Mouse (Mus musculus): Measurements from ENCODE around the gene Odf3l2. TPM values are rescaled to one million over a fixed set of nuclear protein-coding genes. Genes with fewer than 3 reads are reported as not detected.

The Odf3l2 gene
- under 1 TPM; 0.25 to 0.63 TPM for total RNA-seq (2021)

- no peak for DNase-seq (ENCODE audit: low spot score in 2 of 2)
- intact Hi-C loops (cut with DNase I): no loop called here
These were observed at the start of gene Odf3l2 for GRCm38 (mm10) chr10:79645711-79646110. Gene Odf3l2 (minus strand): TSS chr10:79645738.

- DNase-seq (ENCODE audit: low spot score in 2 of 2): no peak
- intact Hi-C loops (cut with DNase I): no loop called here
These were observed 48.8 kb upstream of the Odf3l2 start for GRCm38 (mm10) chr10:79694379-79694655.

- DNase-seq (ENCODE audit: low spot score in 2 of 2): no peak
- intact Hi-C loops (cut with DNase I): no loop called here
These were observed 48.2 kb upstream of the Odf3l2 start for GRCm38 (mm10) chr10:79693580-79694378.

- intact Hi-C loops (cut with DNase I): no loop called here
- DNase-seq (ENCODE audit: low spot score in 2 of 2): no peak
These were observed 46.5 kb upstream of the Odf3l2 start for GRCm38 (mm10) chr10:79691986-79692548.

- DNase-seq (ENCODE audit: low spot score in 2 of 2): no peak
- intact Hi-C loops (cut with DNase I): no loop called here
These were observed 43.6 kb upstream of the Odf3l2 start for GRCm38 (mm10) chr10:79689178-79689577.

- intact Hi-C loops (cut with DNase I): no loop called here
- DNase-seq (ENCODE audit: low spot score in 2 of 2): no peak
These were observed 43.2 kb upstream of the Odf3l2 start, which contains the start of gene Gzmm for GRCm38 (mm10) chr10:79688720-79689119. Gene Gzmm (plus strand): TSS chr10:79689020.

- DNase-seq (ENCODE audit: low spot score in 2 of 2): no peak
- intact Hi-C loops (cut with DNase I): no loop called here
These were observed 42.0 kb upstream of the Odf3l2 start for GRCm38 (mm10) chr10:79687513-79687912.

- intact Hi-C loops (cut with DNase I): no loop called here
- DNase-seq (ENCODE audit: low spot score in 2 of 2): no peak
These were observed 41.2 kb upstream of the Odf3l2 start for GRCm38 (mm10) chr10:79686691-79687090.

GRCm38 (mm10) chr10:79686219-79686618 is 40.7 kb upstream of the Odf3l2 start:
- intact Hi-C loops (cut with DNase I): no loop called here
- DNase-seq (ENCODE audit: low spot score in 2 of 2): no peak

GRCm38 (mm10) chr10:79684770-79685600 is 39.4 kb upstream of the Odf3l2 start:
- no peak for DNase-seq (ENCODE audit: low spot score in 2 of 2)
- intact Hi-C loops (cut with DNase I): no loop called here

- intact Hi-C loops (cut with DNase I): no loop called here
- DNase-seq (ENCODE audit: low spot score in 2 of 2): no peak
These were observed 38.4 kb upstream of the Odf3l2 start for GRCm38 (mm10) chr10:79683726-79684640.

GRCm38 (mm10) chr10:79682916-79683582 is 37.5 kb upstream of the Odf3l2 start:
- DNase-seq (ENCODE audit: low spot score in 2 of 2): no peak
- intact Hi-C loops (cut with DNase I): no loop called here

- no peak for DNase-seq (ENCODE audit: low spot score in 2 of 2)
These were observed 37.0 kb upstream of the Odf3l2 start for GRCm38 (mm10) chr10:79682551-79682915.

GRCm38 (mm10) chr10:79681591-79682245 is 36.2 kb upstream of the Odf3l2 start, which contains the start of gene Cdc34:
Gene Cdc34 (plus strand): TSS chr10:79682195.
- intact Hi-C loops (cut with DNase I): loop anchor here (1.0 kb wide), 1 partner anchor 12 kb away; the partner anchor contains the start of gene Tpgs1
- DNase-seq (ENCODE audit: low spot score in 2 of 2): peak; percentile 100

More at GRCm38 (mm10) chr10:79682551-79682915, 37.0 kb upstream of the Odf3l2 start:
- intact Hi-C loops (cut with DNase I): no loop called here

- no peak for DNase-seq (ENCODE audit: low spot score in 2 of 2)
These were observed 35.3 kb upstream of the Odf3l2 start for GRCm38 (mm10) chr10:79680606-79681495.

GRCm38 (mm10) chr10:79675346-79676035 is 30.0 kb upstream of the Odf3l2 start:
- DNase-seq (ENCODE audit: low spot score in 2 of 2): no peak
- intact Hi-C loops (cut with DNase I): no loop called here

More at GRCm38 (mm10) chr10:79680606-79681495, 35.3 kb upstream of the Odf3l2 start:
- intact Hi-C loops (cut with DNase I): loop anchor here (1.0 kb wide), 1 partner anchor 12 kb away; the partner anchor contains the start of gene Tpgs1

GRCm38 (mm10) chr10:79673054-79673453 is 27.5 kb upstream of the Odf3l2 start:
- no peak for DNase-seq (ENCODE audit: low spot score in 2 of 2)
- intact Hi-C loops (cut with DNase I): no loop called here
